15 mouse cellular contexts compared by ENCODE assay signal in the genomic region with DNA sequence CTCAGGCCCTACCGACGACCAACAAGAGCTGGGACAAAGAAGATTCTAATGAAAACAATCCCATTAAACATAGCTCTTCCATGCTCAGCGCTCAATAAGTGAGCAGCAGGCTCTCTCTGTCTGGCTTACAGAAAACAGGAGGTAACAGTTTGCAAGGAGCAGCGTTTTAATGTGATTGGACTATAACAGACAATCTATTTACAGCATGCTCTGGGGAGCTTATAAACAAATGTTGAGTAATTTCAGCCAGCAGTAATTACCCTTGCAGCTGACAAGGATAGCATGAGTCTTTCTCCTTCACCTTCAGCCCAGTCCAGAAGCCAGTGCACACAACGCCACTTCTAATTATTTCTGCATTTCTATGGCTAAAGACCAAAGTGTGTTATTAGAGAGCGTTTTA.
DNase-seq lines count a peak whose midpoint lies in the region; ATAC-seq lines count a peak whose summit lies in the region.
"Had no signal": no experiment of that assay in that cellular context is flagged by ENCODE, and none has a peak within 500 bp of the region (broad histone marks: within the 10 kb centered on the region; RNA-seq: fewer than 3 reads in every experiment).

No protein-coding gene starts in this region.

- no peak overlapping the region for H3K9ac ChIP-seq in midbrain, embryonic 11.5 days (ENCODE audit: low read length)
- no peak overlapping the region for H3K9ac ChIP-seq in hindbrain, embryonic 16.5 days (ENCODE audit: low read depth, low read length)
- H3K9ac ChIP-seq: embryonic facial prominence, embryonic 15.5 days; liver, embryonic 13.5 days had no signal

- H3K4me2 ChIP-seq in midbrain, embryonic 11.5 days: no peak overlapping the region
- H3K4me2 ChIP-seq in hindbrain, embryonic 16.5 days (ENCODE audit: low read length): no peak overlapping the region
- H3K4me2 ChIP-seq: embryonic facial prominence, embryonic 15.5 days; liver, embryonic 13.5 days had no signal

- no peaks in the 10 kb centered on the region for H3K9me3 ChIP-seq in midbrain, embryonic 11.5 days (ENCODE audit: control insufficient read depth, low read length)
- H3K9me3 ChIP-seq in midbrain, embryonic 10.5 days (replicated peaks): no peaks in the 10 kb centered on the region
- no peaks in the 10 kb centered on the region for H3K9me3 ChIP-seq in hindbrain, embryonic 16.5 days (ENCODE audit: control insufficient read depth, low read length)
- H3K9me3 ChIP-seq: embryonic facial prominence, embryonic 15.5 days; limb, embryonic 10.5 days; liver, embryonic 13.5 days had no signal

- WGBS in midbrain, embryonic 11.5 days: 70% methylated on average over 6 of the region's 6 CpGs
- WGBS in midbrain, embryonic 10.5 days: 72% methylated on average over 6 of the region's 6 CpGs
- WGBS in hindbrain, embryonic 16.5 days: 38% methylated on average over 6 of the region's 6 CpGs

- no peaks in the 10 kb centered on the region for H3K36me3 ChIP-seq in midbrain, embryonic 11.5 days (ENCODE audit: control insufficient read depth, insufficient read depth, low read length)
- no peaks in the 10 kb centered on the region for H3K36me3 ChIP-seq in midbrain, embryonic 10.5 days
- H3K36me3 ChIP-seq in hindbrain, embryonic 16.5 days (ENCODE audit: control insufficient read depth, insufficient read depth, low read length): no peaks in the 10 kb centered on the region
- H3K36me3 ChIP-seq: embryonic facial prominence, embryonic 15.5 days; limb, embryonic 10.5 days; liver, embryonic 13.5 days had no signal

- H3K27ac ChIP-seq in midbrain, embryonic 11.5 days (ENCODE audit: low read depth, low read length): no peak overlapping the region
- no peak overlapping the region for H3K27ac ChIP-seq in midbrain, embryonic 10.5 days (replicated peaks)
- no peak overlapping the region; the same call in 1 of the 2 replicates for H3K27ac ChIP-seq in hindbrain, embryonic 16.5 days (ENCODE audit: low read depth, low read length)
- H3K27ac ChIP-seq: embryonic facial prominence, embryonic 15.5 days; limb, embryonic 10.5 days; liver, embryonic 13.5 days had no signal

- H3K27me3 ChIP-seq in midbrain, embryonic 11.5 days (ENCODE audit: control insufficient read depth, insufficient read depth, low read length): no peaks in the 10 kb centered on the region
- H3K27me3 ChIP-seq in midbrain, embryonic 10.5 days (ENCODE audit: low read depth, poor library complexity, severe bottlenecking): no peaks in the 10 kb centered on the region
- no peaks in the 10 kb centered on the region for H3K27me3 ChIP-seq in hindbrain, embryonic 16.5 days (replicated peaks; ENCODE audit: control insufficient read depth, insufficient read depth, low read length)
- H3K27me3 ChIP-seq: embryonic facial prominence, embryonic 15.5 days; liver, embryonic 13.5 days had no signal

- DNase-seq in cerebellum, postnatal 14 days: peak; percentile 16 to 41
- DNase-seq in cerebellum, postnatal 25 days: no peak
- DNase-seq in midbrain, embryonic 11.5 days (ENCODE audit: low spot score, missing footprints): peak; percentile 45
- DNase-seq in midbrain, embryonic 10.5 days (ENCODE audit: low spot score): no peak
- peak; percentile 50 for DNase-seq in retina, embryonic 14.5 days (ENCODE audit: low spot score)
- no peak for DNase-seq in thymus, postnatal 14 days
- no peak for DNase-seq in kidney, postnatal 36 days
- DNase-seq: heart, adult 11 months; kidney, postnatal 14 days; liver, embryonic 13.5 days; spleen, adult 18-20 months had no signal

- no peak overlapping the region for H3K4me3 ChIP-seq in midbrain, embryonic 11.5 days (ENCODE audit: low read depth, low read length)
- H3K4me3 ChIP-seq in midbrain, embryonic 10.5 days: no peak overlapping the region
- no peak overlapping the region for H3K4me3 ChIP-seq in hindbrain, embryonic 16.5 days (ENCODE audit: low read length)
- H3K4me3 ChIP-seq: embryonic facial prominence, embryonic 15.5 days; limb, embryonic 10.5 days; liver, embryonic 13.5 days had no signal

- ATAC-seq in midbrain, embryonic 11.5 days (ENCODE audit: low FRiP score): no peak; the same call in 1 of the 2 replicates
- ATAC-seq in hindbrain, embryonic 16.5 days: peak; percentile 86
- ATAC-seq: inflammation-experienced regulatory T-cells, adult 6 months had no signal

- no peaks in the 10 kb centered on the region; the same call in 1 of the 2 replicates for H3K4me1 ChIP-seq in midbrain, embryonic 11.5 days (ENCODE audit: control insufficient read depth, insufficient read depth, low read length)
- H3K4me1 ChIP-seq in midbrain, embryonic 10.5 days: peaks cover 20% of the 10 kb centered on the region
- peaks cover 2% of the 10 kb centered on the region for H3K4me1 ChIP-seq in hindbrain, embryonic 16.5 days (ENCODE audit: control insufficient read depth, insufficient read depth, low read depth, low read length)
- H3K4me1 ChIP-seq: liver, embryonic 13.5 days had no signal

Comparison
In these comparisons a context has a peak if more than half of its experiments do, and no peak if none do; other contexts are left out.
1. DNase-seq: peak in cerebellum, postnatal 14 days (2 of 2), midbrain, embryonic 11.5 days (single experiment) and retina, embryonic 14.5 days (single experiment); none in cerebellum, postnatal 25 days (0 of 2), midbrain, embryonic 10.5 days (single experiment), thymus, postnatal 14 days (single experiment) and kidney, postnatal 36 days (0 of 2).